Mouse (Mus musculus) left cerebral cortex, postnatal 10 days (tissue): Measurements from ENCODE around the gene Snx7. TPM values are rescaled to one million over a fixed set of nuclear protein-coding genes. Genes with fewer than 3 reads are reported as not detected.
A peak's percentile ranks its signal among the peaks of the same experiment; 100 is the strongest.

Experiments
- DNase-seq, 2 experiments: peaks; one replicate each; pipeline ENCODE4 v3.0.0; 2021 to 2022; ENCODE audit warnings: low spot score in 2 of 2, mixed read lengths in 1 of 2; ENCODE audit errors: extremely low spot score in 1 of 2
- intact Hi-C: fragments of 180-260 bp; cut with DNase I; formaldehyde crosslinking; loops from one replicate; pipeline ENCODE4 v1.15.1; 2025
- total RNA-seq, 2 experiments: library from RNA; stranded (reverse); gene quantifications; 2 replicates each; pipeline ENCODE4 v1.2.3; 2021

The Snx7 gene
- total RNA-seq, result 10 to 100 TPM; 38.4 to 39.8 TPM

GRCm38 (mm10) chr3:117868637-117869323 is at the start of gene Snx7:
Snx7 (minus strand) TSS chr3:117868936.
- intact Hi-C loops, result no loop called here
- peak; percentile 74 to 93 for DNase-seq

- peak in 1 of 2 experiments; percentile 11 for DNase-seq
- intact Hi-C loops, result no loop called here
These were observed 46.7 kb upstream of the Snx7 start for GRCm38 (mm10) chr3:117915420-117915819.

GRCm38 (mm10) chr3:117893736-117894135 is 25.0 kb upstream of the Snx7 start:
- intact Hi-C loops, result no loop called here

GRCm38 (mm10) chr3:117875450-117875849 is 6.7 kb upstream of the Snx7 start:
- no peak for DNase-seq
- intact Hi-C loops, result no loop called here

More at GRCm38 (mm10) chr3:117893736-117894135, 25.0 kb upstream of the Snx7 start:
- DNase-seq, result no peak

- intact Hi-C loops, result no loop called here
- no peak for DNase-seq
These were observed 4.6 kb upstream of the Snx7 start for GRCm38 (mm10) chr3:117873209-117873863.

- intact Hi-C loops, result no loop called here
- DNase-seq, result no peak
These were observed 584 bp upstream of the Snx7 start for GRCm38 (mm10) chr3:117869324-117869715.

- intact Hi-C loops, result no loop called here
- DNase-seq, result no peak
These were observed 645 bp downstream of the Snx7 start for GRCm38 (mm10) chr3:117868091-117868490.

GRCm38 (mm10) chr3:117866696-117867407 is 1.9 kb downstream of the Snx7 start:
- intact Hi-C loops, result no loop called here
- no peak for DNase-seq

GRCm38 (mm10) chr3:117865621-117866020 is 3.1 kb downstream of the Snx7 start:
- intact Hi-C loops, result no loop called here

GRCm38 (mm10) chr3:117862951-117863350 is 5.8 kb downstream of the Snx7 start:
- intact Hi-C loops, result no loop called here
- no peak for DNase-seq

More at GRCm38 (mm10) chr3:117865621-117866020, 3.1 kb downstream of the Snx7 start:
- DNase-seq, result no peak

GRCm38 (mm10) chr3:117861977-117862434 is 6.7 kb downstream of the Snx7 start:
- intact Hi-C loops, result no loop called here
- no peak for DNase-seq

- no peak for DNase-seq
These were observed 9.7 kb downstream of the Snx7 start for GRCm38 (mm10) chr3:117858996-117859395.

GRCm38 (mm10) chr3:117853729-117854128 is 15.0 kb downstream of the Snx7 start:
- peak in 1 of 2 experiments; percentile 35 for DNase-seq
- intact Hi-C loops, result no loop called here

More at GRCm38 (mm10) chr3:117858996-117859395, 9.7 kb downstream of the Snx7 start:
- intact Hi-C loops, result no loop called here

- no peak for DNase-seq
- intact Hi-C loops, result no loop called here
These were observed 16.7 kb downstream of the Snx7 start for GRCm38 (mm10) chr3:117852054-117852361.

- intact Hi-C loops, result no loop called here
- no peak for DNase-seq
These were observed 17.3 kb downstream of the Snx7 start for GRCm38 (mm10) chr3:117851278-117852053.

GRCm38 (mm10) chr3:117848866-117849265 is 19.9 kb downstream of the Snx7 start:
- intact Hi-C loops, result no loop called here
- peak in 1 of 2 experiments; percentile 71 for DNase-seq

- intact Hi-C loops, result no loop called here
- DNase-seq, result no peak
These were observed 26.1 kb downstream of the Snx7 start for GRCm38 (mm10) chr3:117842658-117843057.

GRCm38 (mm10) chr3:117839867-117840545 is 28.7 kb downstream of the Snx7 start:
- intact Hi-C loops, result no loop called here
- DNase-seq, result peak in 1 of 2 experiments; percentile 45
